Mouse (Mus musculus): ENCODE measurements around the gene Rab19.

DNA sequence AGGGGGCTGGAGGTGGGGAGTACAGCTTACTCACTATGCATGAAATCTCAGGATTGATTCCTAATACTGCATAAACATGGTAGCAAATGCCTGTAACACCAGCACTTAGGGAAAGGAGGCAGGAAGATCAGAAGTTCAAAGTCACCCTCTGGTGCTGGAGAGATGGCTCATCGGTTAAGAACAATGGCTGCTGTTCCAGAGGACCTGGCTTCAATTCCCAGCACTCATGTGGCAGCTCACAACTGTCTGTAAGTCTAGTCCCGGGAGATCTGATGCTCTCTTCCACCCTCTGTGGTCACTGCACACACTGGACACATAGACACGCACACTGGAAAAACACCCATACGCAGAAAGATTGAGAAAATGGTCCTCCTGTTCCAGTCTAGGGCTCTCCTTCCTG lies 52.2 kb downstream of the Rab19 start:
- TF ChIP-seq CTCF (IDR thresholded peaks at IDR 0.05; ENCODE audit: insufficient read depth, low read depth, low read length) (no peak), POLR2A (IDR thresholded peaks at IDR 0.05; ENCODE audit: insufficient read depth, low read depth, low read length) (no peak)
